Mouse (Mus musculus): ENCODE measurements around the gene Wipf2. TPM values are rescaled to one million over a fixed set of nuclear protein-coding genes. Genes with fewer than 3 reads are reported as not detected.
"Not testable (repeated sequence)": the region's sequence is repeated elsewhere in the genome, so short reads cannot be mapped to it uniquely, and the experiment has no call there.

Gene Wipf2
- polyA plus RNA-seq, 1 experiment = 27.3 TPM

GRCm38 (mm10) chr11:98930773-98931512, 67.5 kb downstream of the Wipf2 start:
- TF ChIP-seq CTCF (IDR thresholded peaks at IDR 0.05; ENCODE audit: extremely low read depth, insufficient read length, insufficient replicate concordance, low read depth, low read length) (no peak), POLR2A (IDR thresholded peaks at IDR 0.05; ENCODE audit: low read depth, low read length) (no peak)
- Histone ChIP-seq H3K4me3 (ENCODE audit: low read depth, low read length) (no peak overlapping the region), H3K27ac (ENCODE audit: insufficient read depth, low read depth, low read length) (no peak overlapping the region), H3K36me3 (ENCODE audit: control insufficient read depth, insufficient read depth, low read length) (no peaks in the 10 kb centered on the region), H3K27me3 (ENCODE audit: control insufficient read depth, insufficient read depth, low read length) (no peaks in the 10 kb centered on the region), H3K4me1 (ENCODE audit: control insufficient read depth, insufficient read depth, insufficient read length, low read length) (peaks cover 53% of the 10 kb centered on the region)
- WGBS = 45% methylated on average over 10 of the region's 10 CpGs

GRCm38 (mm10) chr11:98931513-98932292, 68.3 kb downstream of the Wipf2 start:
- WGBS = 57% methylated on average over 7 of the region's 7 CpGs
- Histone ChIP-seq H3K4me1 (ENCODE audit: control insufficient read depth, insufficient read depth, insufficient read length, low read length) (peaks cover 52% of the 10 kb centered on the region), H3K27ac (ENCODE audit: insufficient read depth, low read depth, low read length) (no peak overlapping the region), H3K36me3 (ENCODE audit: control insufficient read depth, insufficient read depth, low read length) (no peaks in the 10 kb centered on the region), H3K4me3 (ENCODE audit: low read depth, low read length) (no peak overlapping the region), H3K27me3 (ENCODE audit: control insufficient read depth, insufficient read depth, low read length) (no peaks in the 10 kb centered on the region)
- TF ChIP-seq POLR2A (IDR thresholded peaks at IDR 0.05; ENCODE audit: low read depth, low read length) = no peak
- no peak for TF ChIP-seq CTCF (IDR thresholded peaks at IDR 0.05; ENCODE audit: extremely low read depth, insufficient read length, insufficient replicate concordance, low read depth, low read length)

- H3K27me3 ChIP-seq (ENCODE audit: control insufficient read depth, insufficient read depth, low read length) = no peaks in the 10 kb centered on the region
- TF ChIP-seq POLR2A (IDR thresholded peaks at IDR 0.05; ENCODE audit: low read depth, low read length) (no peak), CTCF (IDR thresholded peaks at IDR 0.05; ENCODE audit: extremely low read depth, insufficient read length, insufficient replicate concordance, low read depth, low read length) (no peak)
- no peak overlapping the region for H3K4me3 ChIP-seq (ENCODE audit: low read depth, low read length)
- H3K27ac ChIP-seq (ENCODE audit: insufficient read depth, low read depth, low read length) = no peak overlapping the region
- H3K36me3 ChIP-seq (ENCODE audit: control insufficient read depth, insufficient read depth, low read length) = no peaks in the 10 kb centered on the region
- 58% methylated on average over 19 of the region's 19 CpGs for WGBS
- peaks cover 50% of the 10 kb centered on the region for H3K4me1 ChIP-seq (ENCODE audit: control insufficient read depth, insufficient read depth, insufficient read length, low read length)
Observed at GRCm38 (mm10) chr11:98932293-98933091, 69.1 kb downstream of the Wipf2 start.

GRCm38 (mm10) chr11:98933151-98933550, 69.7 kb downstream of the Wipf2 start:
- no peaks in the 10 kb centered on the region for H3K36me3 ChIP-seq (ENCODE audit: control insufficient read depth, insufficient read depth, low read length)
- H3K4me3 ChIP-seq (ENCODE audit: low read depth, low read length) = no peak overlapping the region
- TF ChIP-seq CTCF (IDR thresholded peaks at IDR 0.05; ENCODE audit: extremely low read depth, insufficient read length, insufficient replicate concordance, low read depth, low read length) (peak; percentile 50; the same call in 1 of the 2 replicates), POLR2A (IDR thresholded peaks at IDR 0.05; ENCODE audit: low read depth, low read length) (no peak)
- WGBS = 13% methylated on average over 9 of the region's 9 CpGs
- no peaks in the 10 kb centered on the region for H3K27me3 ChIP-seq (ENCODE audit: control insufficient read depth, insufficient read depth, low read length)
- H3K4me1 ChIP-seq (ENCODE audit: control insufficient read depth, insufficient read depth, insufficient read length, low read length) = peaks cover 46% of the 10 kb centered on the region
- no peak overlapping the region; the same call in 1 of the 2 replicates for H3K27ac ChIP-seq (ENCODE audit: insufficient read depth, low read depth, low read length)

- not testable (repeated sequence) for H3K27me3 ChIP-seq (ENCODE audit: control insufficient read depth, insufficient read depth, low read length); H3K36me3 ChIP-seq (ENCODE audit: control insufficient read depth, insufficient read depth, low read length); H3K4me3 ChIP-seq (ENCODE audit: low read depth, low read length); H3K27ac ChIP-seq (ENCODE audit: insufficient read depth, low read depth, low read length)
- H3K4me1 ChIP-seq (ENCODE audit: control insufficient read depth, insufficient read depth, insufficient read length, low read length) = peaks cover 46% of the 10 kb centered on the region
- WGBS = 90% methylated on average over 2 of the region's 2 CpGs
Observed at GRCm38 (mm10) chr11:98933847-98934246, 70.4 kb downstream of the Wipf2 start.

GRCm38 (mm10) chr11:98934367-98934766, 70.9 kb downstream of the Wipf2 start:
- peak overlapping the region; percentile 98; the same call in 1 of the 2 replicates for H3K27ac ChIP-seq (ENCODE audit: insufficient read depth, low read depth, low read length)
- no peak overlapping the region for H3K4me3 ChIP-seq (ENCODE audit: low read depth, low read length)
- no peak for TF ChIP-seq CTCF (IDR thresholded peaks at IDR 0.05; ENCODE audit: extremely low read depth, insufficient read length, insufficient replicate concordance, low read depth, low read length)
- TF ChIP-seq POLR2A (IDR thresholded peaks at IDR 0.05; ENCODE audit: low read depth, low read length) = no peak
- peaks cover 48% of the 10 kb centered on the region for H3K4me1 ChIP-seq (ENCODE audit: control insufficient read depth, insufficient read depth, insufficient read length, low read length)
- no peaks in the 10 kb centered on the region for H3K27me3 ChIP-seq (ENCODE audit: control insufficient read depth, insufficient read depth, low read length)
- no peaks in the 10 kb centered on the region for H3K36me3 ChIP-seq (ENCODE audit: control insufficient read depth, insufficient read depth, low read length)
- 72% methylated on average over 3 of the region's 3 CpGs for WGBS

GRCm38 (mm10) chr11:98935123-98935522, 71.7 kb downstream of the Wipf2 start:
- 43% methylated on average over 3 of the region's 3 CpGs for WGBS
- Histone ChIP-seq H3K36me3 (ENCODE audit: control insufficient read depth, insufficient read depth, low read length) (no peaks in the 10 kb centered on the region), H3K4me3 (ENCODE audit: low read depth, low read length) (no peak overlapping the region), H3K27me3 (ENCODE audit: control insufficient read depth, insufficient read depth, low read length) (no peaks in the 10 kb centered on the region), H3K27ac (ENCODE audit: insufficient read depth, low read depth, low read length) (peak overlapping the region; percentile 98), H3K4me1 (ENCODE audit: control insufficient read depth, insufficient read depth, insufficient read length, low read length) (peaks cover 48% of the 10 kb centered on the region)
- TF ChIP-seq CTCF (IDR thresholded peaks at IDR 0.05; ENCODE audit: extremely low read depth, insufficient read length, insufficient replicate concordance, low read depth, low read length) (no peak), POLR2A (IDR thresholded peaks at IDR 0.05; ENCODE audit: low read depth, low read length) (no peak)

All from small intestine, adult 2 months (tissue).